Mouse (Mus musculus) forebrain, embryonic 14.5 days (tissue): ENCODE results near the gene Tmem158. TPM values are rescaled to one million over a fixed set of nuclear protein-coding genes. Genes with fewer than 3 reads are reported as not detected.

Source experiments
- ATAC-seq: fragments of 200-750 bp; cut with Nextera tagmentation; 2 replicates; pipeline ENCODE4 v1.8.0; 2017; ENCODE audit warnings: mild to moderate bottlenecking, moderate library complexity
- DNase-seq: peaks from one replicate; pipeline ENCODE4 v3.0.0-alpha.2; 2015; ENCODE audit warnings: low spot score
- H3K27ac ChIP-seq: fragments of 300-500 bp; sonication (generic); 2 replicates; pipeline ENCODE4 v1.5.1; 2014; ENCODE audit warnings: low read depth, mild to moderate bottlenecking, control low read depth, low read length, moderate library complexity
- H3K27me3 ChIP-seq: fragments of 300-500 bp; sonication (generic); replicated peaks from 2 replicates; pipeline ENCODE4 v1.6.1; 2014; ENCODE audit warnings: low read length, control low read depth, mixed read lengths; ENCODE audit not compliant: control insufficient read depth, insufficient read depth
- H3K36me3 ChIP-seq: fragments of 300-500 bp; sonication (generic); 2 replicates; pipeline ENCODE4 v1.6.1; 2014; ENCODE audit warnings: low read length, control low read depth; ENCODE audit not compliant: control insufficient read depth, insufficient read depth
- H3K4me1 ChIP-seq: fragments of 300-500 bp; sonication (generic); 2 replicates; pipeline ENCODE4 v1.6.1; 2014; ENCODE audit warnings: antibody characterized with exemption, low read length, control low read depth; ENCODE audit not compliant: control insufficient read depth, insufficient read depth
- H3K4me2 ChIP-seq: fragments of 300-500 bp; sonication (generic); 2 replicates; pipeline ENCODE4 v1.6.1; 2014; ENCODE audit warnings: mild to moderate bottlenecking, control low read depth, low read length
- H3K4me3 ChIP-seq: fragments of 300-500 bp; sonication (generic); 2 replicates; pipeline ENCODE4 v1.5.1; 2014; ENCODE audit warnings: low read depth, low read length, control low read depth
- H3K9ac ChIP-seq: fragments of 300-500 bp; sonication (generic); 2 replicates; pipeline ENCODE4 v1.6.1; 2014; ENCODE audit warnings: mild to moderate bottlenecking, low read length, control low read depth, moderate library complexity
- H3K9me3 ChIP-seq: fragments of 300-500 bp; sonication (generic); replicated peaks from 2 replicates; pipeline ENCODE4 v1.6.1; 2016; ENCODE audit warnings: low read length, control low read depth, mixed read lengths; ENCODE audit not compliant: control insufficient read depth
- WGBS: fragments of 180-500 bp; shearing (Covaris S2); extraction: QIAGEN DNeasy Blood & Tissue Kit; methylation state at CpG from one replicate; pipeline ENCODE4 v1.1.7; 2014; 5-methylcytosine and 5-hydroxymethylcytosine counted together
- polyA plus RNA-seq: library from polyadenylated mRNA; unstranded; fragments of >200 nt; fragmentation: Nextera tagmentation; extraction: Ambion mirVana; gene quantifications from 2 replicates; pipeline ENCODE4 v1.2.1, GENCODE M21; 2014

The Tmem158 gene
- polyA plus RNA-seq, result 18.5 and 18.7 TPM in 2 replicates

- under 1% methylated on average over 34 of the region's 40 CpGs for WGBS
- peak within 1 kb of the TSS; percentile 63 for H3K4me3 ChIP-seq
- H3K9me3 ChIP-seq, result no peaks in the 10 kb centered on the region
- peak within 1 kb of the TSS; percentile 87 for H3K4me2 ChIP-seq
- ATAC-seq, result peak; percentile 92
- H3K4me1 ChIP-seq, result 0 out of 2 replicates have a peak, but pooled peaks cover 3% of the 10 kb centered on the region
- H3K9ac ChIP-seq, result peak within 1 kb of the TSS; percentile 65
- H3K36me3 ChIP-seq, result no peaks in the 10 kb centered on the region
- H3K27me3 ChIP-seq, result peaks cover 11% of the 10 kb centered on the region; the same call in 1 of the 2 replicates
- DNase-seq, result peak; percentile 92
- H3K27ac ChIP-seq, result peak within 1 kb of the TSS; percentile 64
Measured at GRCm38 (mm10) chr9:123260611-123261021, at the start of gene Tmem158. Gene Tmem158 (minus strand): TSS chr9:123260764.

- Histone ChIP-seq H3K27ac (no peak overlapping the region), H3K4me3 (no peak overlapping the region), H3K4me1 (no peaks in the 10 kb centered on the region), H3K36me3 (no peaks in the 10 kb centered on the region), H3K9ac (no peak overlapping the region), H3K27me3 (no peaks in the 10 kb centered on the region), H3K4me2 (no peak overlapping the region), H3K9me3 (no peaks in the 10 kb centered on the region)
- no peak for DNase-seq
- no peak for ATAC-seq
- WGBS, result 77% methylated on average over 2 of the region's 2 CpGs
Measured at GRCm38 (mm10) chr9:123309685-123310365, 49.3 kb upstream of the Tmem158 start.

GRCm38 (mm10) chr9:123309073-123309472 is 48.5 kb upstream of the Tmem158 start:
- WGBS, result 76% methylated on average over 5 of the region's 5 CpGs
- Histone ChIP-seq H3K4me3 (no peak overlapping the region), H3K4me2 (no peak overlapping the region), H3K36me3 (no peaks in the 10 kb centered on the region), H3K9me3 (no peaks in the 10 kb centered on the region), H3K4me1 (no peaks in the 10 kb centered on the region), H3K27me3 (no peaks in the 10 kb centered on the region), H3K9ac (no peak overlapping the region), H3K27ac (no peak overlapping the region)
- DNase-seq, result no peak
- ATAC-seq, result no peak

GRCm38 (mm10) chr9:123304917-123305316 is 44.4 kb upstream of the Tmem158 start:
- ATAC-seq (no peak), DNase-seq (no peak)
- Histone ChIP-seq H3K27me3 (no peaks in the 10 kb centered on the region), H3K9ac (no peak overlapping the region), H3K4me2 (no peak overlapping the region), H3K4me3 (no peak overlapping the region), H3K4me1 (no peaks in the 10 kb centered on the region), H3K36me3 (no peaks in the 10 kb centered on the region), H3K27ac (no peak overlapping the region), H3K9me3 (no peaks in the 10 kb centered on the region)
- 87% methylated on average over 8 of the region's 8 CpGs for WGBS

GRCm38 (mm10) chr9:123303952-123304351 is 43.4 kb upstream of the Tmem158 start:
- Histone ChIP-seq H3K4me3 (no peak overlapping the region), H3K27me3 (no peaks in the 10 kb centered on the region), H3K4me1 (no peaks in the 10 kb centered on the region), H3K9me3 (no peaks in the 10 kb centered on the region), H3K4me2 (no peak overlapping the region), H3K36me3 (no peaks in the 10 kb centered on the region), H3K27ac (no peak overlapping the region), H3K9ac (no peak overlapping the region)
- WGBS, result 88% methylated on average over 7 of the region's 7 CpGs
- no peak for DNase-seq
- ATAC-seq, result no peak

- ATAC-seq (no peak), DNase-seq (no peak)
- Histone ChIP-seq H3K4me2 (no peak overlapping the region), H3K36me3 (no peaks in the 10 kb centered on the region), H3K27me3 (no peaks in the 10 kb centered on the region), H3K4me1 (no peaks in the 10 kb centered on the region), H3K4me3 (no peak overlapping the region), H3K9me3 (no peaks in the 10 kb centered on the region), H3K27ac (no peak overlapping the region), H3K9ac (no peak overlapping the region)
- 91% methylated on average over 2 of the region's 2 CpGs for WGBS
Measured at GRCm38 (mm10) chr9:123302759-123303313, 42.3 kb upstream of the Tmem158 start.

- 86% methylated on average over 7 of the region's 7 CpGs for WGBS
- no peak overlapping the region for H3K27ac ChIP-seq
- H3K4me3 ChIP-seq, result no peak overlapping the region
- H3K4me2 ChIP-seq, result no peak overlapping the region
- H3K9me3 ChIP-seq, result no peaks in the 10 kb centered on the region
- DNase-seq (no peak), ATAC-seq (no peak)
- H3K27me3 ChIP-seq, result no peaks in the 10 kb centered on the region
- H3K4me1 ChIP-seq, result no peaks in the 10 kb centered on the region
- H3K9ac ChIP-seq, result no peak overlapping the region
- H3K36me3 ChIP-seq, result no peaks in the 10 kb centered on the region
Measured at GRCm38 (mm10) chr9:123297862-123298261, 37.3 kb upstream of the Tmem158 start.

- H3K36me3 ChIP-seq, result no peaks in the 10 kb centered on the region
- no peak overlapping the region for H3K4me3 ChIP-seq
- no peak overlapping the region for H3K4me2 ChIP-seq
- DNase-seq, result peak; percentile 21
- no peaks in the 10 kb centered on the region for H3K27me3 ChIP-seq
- H3K27ac ChIP-seq, result no peak overlapping the region
- H3K9ac ChIP-seq, result no peak overlapping the region
- no peak for ATAC-seq
- H3K9me3 ChIP-seq, result no peaks in the 10 kb centered on the region
- no peaks in the 10 kb centered on the region for H3K4me1 ChIP-seq
Measured at GRCm38 (mm10) chr9:123296229-123296628, 35.7 kb upstream of the Tmem158 start.

GRCm38 (mm10) chr9:123294581-123294980 is 34.0 kb upstream of the Tmem158 start:
- Histone ChIP-seq H3K36me3 (no peaks in the 10 kb centered on the region), H3K4me3 (no peak overlapping the region), H3K9ac (no peak overlapping the region), H3K27ac (no peak overlapping the region), H3K4me1 (no peaks in the 10 kb centered on the region), H3K27me3 (no peaks in the 10 kb centered on the region), H3K4me2 (no peak overlapping the region), H3K9me3 (no peaks in the 10 kb centered on the region)
- WGBS, result 87% methylated on average over 5 of the region's 5 CpGs
- ATAC-seq, result no peak
- DNase-seq, result no peak
